Mouse (Mus musculus) lung, postnatal 0 days (tissue): ENCODE data around the gene Mocs1.

Experiments
- CTCF ChIP-seq: IDR thresholded peaks from 2 replicates; pipeline ENCODE4 v1.5.1; 2016; ENCODE audit warnings: antibody characterized with exemption, mild to moderate bottlenecking
- EP300 ChIP-seq: IDR thresholded peaks from 2 replicates; pipeline ENCODE4 v1.6.1; 2016; ENCODE audit warnings: antibody characterized with exemption, mild to moderate bottlenecking, control low read depth

DNA sequence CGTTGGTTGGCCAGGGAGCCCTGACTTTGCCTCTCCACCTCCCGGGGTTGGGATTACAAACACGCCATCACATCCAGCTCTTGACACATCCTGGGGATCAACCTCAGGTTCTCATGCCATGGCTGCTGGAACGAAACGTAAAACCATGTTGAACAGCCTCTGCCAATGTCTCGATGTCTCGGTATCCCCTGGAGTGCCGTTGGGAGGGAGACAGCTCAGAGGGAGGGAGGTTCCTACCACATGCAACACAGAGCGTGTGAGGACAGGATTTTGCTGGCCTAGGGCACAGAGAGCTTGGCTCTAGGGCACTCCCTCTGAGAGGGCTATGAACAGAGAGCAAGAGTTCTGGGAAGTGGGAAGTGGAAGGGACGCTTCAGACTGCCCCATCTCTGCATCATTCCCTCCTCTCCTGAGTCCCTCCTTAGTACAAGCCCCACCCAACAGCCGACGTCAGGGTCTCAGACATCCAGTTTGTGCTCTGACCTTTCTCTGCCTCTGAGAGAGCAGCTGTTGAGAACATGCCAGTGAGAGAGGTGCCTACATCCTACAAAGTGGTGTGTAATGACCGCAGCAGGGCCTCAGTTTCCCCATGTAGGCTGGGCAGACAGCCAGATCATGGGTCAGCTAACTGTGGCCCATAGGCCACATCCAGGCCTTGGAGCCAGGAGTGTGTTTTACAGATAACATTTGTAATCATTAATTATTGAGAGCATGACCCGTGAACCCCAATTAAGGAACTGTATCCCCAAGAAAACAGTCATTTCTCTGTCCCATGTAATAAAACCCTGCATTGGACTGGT lies 12.4 kb downstream of the Mocs1 start:
- TF ChIP-seq CTCF (no peak), EP300 (no peak)
